Mouse (Mus musculus) lung, embryonic 15.5 days (tissue): ENCODE measurements at regions not wholly inside any gene's neighbourhood (a gene's known extent, or its start where the extent isn't known, plus 50 kb on each side); places are given as distances from the start of the nearest gene placed in this dataset.

Experiments used
- ATAC-seq: fragments of 200-750 bp; cut with Nextera tagmentation; 2 replicates; pipeline ENCODE4 v1.8.0; 2017; ENCODE audit warnings: moderate number of reproducible peaks, borderline replicate concordance; ENCODE audit not compliant: low FRiP score, low TSS enrichment; ENCODE audit errors: extremely low read depth
- H3K27ac ChIP-seq: fragments of 300-500 bp; sonication (generic); 2 replicates; pipeline ENCODE4 v1.5.1; 2015; ENCODE audit warnings: moderate library complexity, mild to moderate bottlenecking, inconsistent platforms
- H3K27me3 ChIP-seq: fragments of 300-500 bp; sonication (generic); 2 replicates; pipeline ENCODE4 v1.6.1; 2015; ENCODE audit warnings: inconsistent platforms
- H3K36me3 ChIP-seq: fragments of 300-500 bp; sonication (generic); 2 replicates; pipeline ENCODE4 v1.6.1; 2015; ENCODE audit warnings: inconsistent platforms
- H3K4me1 ChIP-seq: fragments of 300-500 bp; sonication (generic); 2 replicates; pipeline ENCODE4 v1.6.1; 2015; ENCODE audit warnings: inconsistent platforms
- H3K4me2 ChIP-seq: fragments of 300-500 bp; sonication (generic); 2 replicates; pipeline ENCODE4 v1.6.1; 2015; ENCODE audit warnings: inconsistent platforms, mild to moderate bottlenecking, moderate library complexity
- H3K4me3 ChIP-seq: fragments of 300-500 bp; sonication (generic); 2 replicates; pipeline ENCODE4 v1.5.1; 2015; ENCODE audit warnings: mild to moderate bottlenecking, inconsistent platforms
- H3K9ac ChIP-seq: fragments of 300-500 bp; sonication (generic); 2 replicates; pipeline ENCODE4 v1.6.1; 2015; ENCODE audit warnings: inconsistent platforms
- H3K9me3 ChIP-seq: fragments of 300-500 bp; sonication (generic); 2 replicates; pipeline ENCODE4 v1.6.1; 2016; ENCODE audit warnings: inconsistent platforms
- WGBS: fragments of 180-500 bp; shearing (Covaris S2); methylation state at CpG from one replicate; pipeline ENCODE4 v1.1.7; 2015; 5-methylcytosine and 5-hydroxymethylcytosine counted together

DNA sequence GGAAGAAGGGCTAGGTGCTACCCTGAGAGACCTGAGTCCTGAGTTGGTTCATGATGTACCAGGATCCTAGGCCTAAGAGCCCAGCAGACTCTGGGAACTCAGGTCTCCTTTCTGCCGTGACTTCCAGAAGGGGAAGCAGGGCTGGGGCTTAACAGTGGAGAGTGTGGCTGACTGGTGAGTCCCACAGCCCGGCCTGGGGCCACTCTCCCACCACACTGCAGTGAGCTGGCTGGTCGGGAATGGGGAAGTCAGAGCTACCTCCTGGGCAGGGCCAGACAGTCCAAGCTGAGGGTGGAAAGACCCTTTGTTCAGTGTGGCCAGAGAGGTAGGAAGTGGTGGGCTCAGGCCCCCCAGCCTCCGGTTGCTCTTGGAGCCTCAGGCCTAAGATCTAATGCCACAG, 61.6 kb upstream of the Runx3 start:
- no peaks in the 10 kb centered on the region for H3K36me3 ChIP-seq
- no peak overlapping the region for H3K27ac ChIP-seq
- no peak overlapping the region for H3K9ac ChIP-seq
- no peak overlapping the region for H3K4me2 ChIP-seq
- no peak overlapping the region for H3K4me3 ChIP-seq
- ATAC-seq, result no peak
- WGBS, result 76% methylated on average over 4 of the region's 4 CpGs
- no peaks in the 10 kb centered on the region for H3K27me3 ChIP-seq
- H3K4me1 ChIP-seq, result 0 out of 2 replicates have a peak, but pooled peaks cover 7% of the 10 kb centered on the region
- no peaks in the 10 kb centered on the region for H3K9me3 ChIP-seq

DNA sequence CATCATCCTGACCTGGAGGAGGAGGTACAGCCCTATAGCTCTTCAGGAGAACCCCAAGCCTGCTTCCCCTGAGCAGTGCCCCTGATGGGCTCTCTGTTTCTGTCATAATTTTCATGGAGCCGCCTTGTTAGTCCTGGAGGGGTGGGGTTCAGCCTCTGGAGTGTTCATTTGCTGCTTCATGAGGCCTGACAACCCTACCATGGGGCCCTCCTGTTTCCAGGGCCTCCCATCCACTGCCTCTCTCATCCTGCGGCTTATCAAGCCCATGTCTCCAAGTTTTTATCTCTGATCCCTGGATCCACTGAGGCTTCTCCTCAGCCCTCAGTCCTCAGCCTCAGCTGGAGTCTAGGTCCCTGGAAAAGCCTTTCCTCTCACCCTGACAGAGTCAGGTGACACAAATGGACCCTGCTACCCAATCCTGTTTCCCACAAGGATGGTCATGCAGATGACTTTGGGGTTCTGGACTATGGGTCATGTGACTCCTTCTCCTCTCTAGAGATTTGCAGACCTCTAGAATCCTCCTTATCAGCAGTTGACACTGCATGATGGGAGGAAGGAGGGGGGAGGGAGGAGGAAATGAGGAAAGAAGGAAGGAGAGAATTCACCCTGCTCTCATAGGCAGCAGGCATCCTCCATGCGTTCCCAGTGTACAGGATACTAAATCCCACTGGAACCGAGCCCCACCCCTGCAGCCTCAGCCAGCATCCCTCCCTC, 59.3 kb upstream of the Runx3 start:
- Histone ChIP-seq H3K9me3 (no peaks in the 10 kb centered on the region), H3K36me3 (no peaks in the 10 kb centered on the region), H3K9ac (no peak overlapping the region), H3K4me3 (no peak overlapping the region), H3K4me2 (no peak overlapping the region), H3K4me1 (no peaks in the 10 kb centered on the region), H3K27ac (no peak overlapping the region), H3K27me3 (no peaks in the 10 kb centered on the region)
- ATAC-seq, result no peak
- WGBS, result 39% methylated on average over 4 of the region's 4 CpGs

DNA sequence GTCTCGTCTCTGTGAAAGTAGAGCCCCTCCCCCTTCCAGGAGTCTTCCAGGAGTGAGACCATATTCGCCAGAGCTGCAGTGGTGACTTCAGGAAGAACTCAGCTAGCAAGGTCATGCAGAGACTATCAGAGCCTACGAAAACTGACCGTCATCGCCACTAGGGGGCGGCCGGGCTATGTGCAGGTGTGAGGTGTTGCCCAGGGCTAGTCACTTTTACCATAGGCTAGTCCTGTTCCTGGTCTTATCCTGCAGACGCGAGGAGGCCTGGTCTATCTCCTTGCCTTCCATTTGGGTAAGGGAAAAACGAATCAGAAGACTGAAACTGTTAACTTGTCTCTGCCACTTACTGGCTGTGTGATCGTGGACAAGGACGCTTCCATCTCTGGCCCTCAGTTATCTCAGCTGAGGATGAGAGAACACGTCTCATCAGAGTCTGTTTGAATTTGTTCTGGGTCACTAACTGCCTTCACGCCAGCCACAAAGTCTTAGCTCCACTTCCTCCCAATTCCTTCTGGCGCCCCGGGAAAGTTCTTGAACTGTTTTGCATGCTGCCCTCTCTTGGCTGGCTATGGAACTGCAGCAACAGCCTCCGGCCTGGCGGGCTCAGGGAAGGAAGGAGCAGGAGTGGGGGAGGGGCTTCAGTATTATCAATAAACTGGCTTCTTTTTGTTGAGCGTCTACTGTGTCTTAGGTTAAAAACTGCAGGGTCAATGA, 53.5 kb upstream of the Runx3 start:
- Histone ChIP-seq H3K36me3 (no peaks in the 10 kb centered on the region), H3K9me3 (no peaks in the 10 kb centered on the region), H3K9ac (no peak overlapping the region), H3K27ac (no peak overlapping the region), H3K4me2 (peak overlapping the region; percentile 50), H3K4me3 (0 out of 2 replicates have a peak overlapping the region, but pooled peaks have one; percentile 5), H3K4me1 (peaks cover 9% of the 10 kb centered on the region; the same call in 1 of the 2 replicates), H3K27me3 (no peaks in the 10 kb centered on the region)
- ATAC-seq, result peak; percentile 69; the same call in 1 of the 2 replicates
- 6% methylated on average over 19 of the region's 19 CpGs for WGBS

DNA sequence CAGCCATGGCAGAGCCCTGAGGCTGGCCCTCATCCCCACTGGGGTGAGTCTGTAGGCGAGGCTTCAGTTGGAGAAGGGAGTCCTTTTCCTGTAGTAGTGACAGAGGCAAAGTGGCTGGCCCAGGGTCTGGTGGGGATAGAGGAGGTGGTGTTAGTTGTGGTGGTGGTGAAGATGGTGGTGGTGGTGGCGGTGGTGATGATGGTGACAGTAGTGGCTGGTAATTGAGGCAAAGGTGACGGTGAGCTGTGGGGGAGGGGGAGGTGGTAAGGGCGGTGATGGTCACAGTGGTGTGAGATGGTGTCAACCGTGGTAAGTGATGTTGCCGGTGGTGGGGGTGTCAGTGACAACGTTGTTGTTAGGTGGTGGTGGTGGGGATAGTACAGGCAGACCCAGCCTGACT, 52.6 kb upstream of the Runx3 start:
- Histone ChIP-seq H3K4me3 (no peak overlapping the region), H3K36me3 (no peaks in the 10 kb centered on the region), H3K9me3 (no peaks in the 10 kb centered on the region), H3K27ac (no peak overlapping the region), H3K4me1 (peaks cover 9% of the 10 kb centered on the region; the same call in 1 of the 2 replicates), H3K27me3 (no peaks in the 10 kb centered on the region), H3K9ac (no peak overlapping the region), H3K4me2 (no peak overlapping the region)
- WGBS, result 73% methylated on average over 7 of the region's 7 CpGs
- ATAC-seq, result no peak

DNA sequence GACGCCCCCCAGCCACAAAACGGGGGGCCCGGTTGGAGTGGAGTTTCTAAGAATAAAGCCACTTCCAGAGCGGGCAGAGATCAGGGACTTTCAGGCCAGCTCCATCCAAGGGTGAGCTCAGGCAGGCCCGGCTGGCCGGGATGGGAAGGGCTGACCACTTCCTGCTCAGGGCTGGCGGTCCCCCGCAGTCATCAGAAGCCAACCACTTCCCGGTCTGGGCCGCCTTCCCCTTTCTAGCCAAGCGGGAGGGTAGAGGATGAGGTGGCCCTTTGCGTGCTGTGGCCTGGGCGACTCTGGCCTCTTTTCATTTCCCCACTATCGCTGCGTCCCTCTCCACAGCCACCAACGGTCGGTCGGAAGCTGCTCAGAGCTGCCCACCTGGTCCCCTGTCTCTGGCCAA, 50.6 kb upstream of the Runx3 start:
- ATAC-seq, result no peak

More for the DNA sequence above, 50.6 kb upstream of the Runx3 start:
- Histone ChIP-seq H3K4me3 (no peak overlapping the region), H3K27me3 (no peaks in the 10 kb centered on the region), H3K9ac (no peak overlapping the region), H3K4me1 (peaks cover 9% of the 10 kb centered on the region; the same call in 1 of the 2 replicates), H3K27ac (no peak overlapping the region), H3K36me3 (no peaks in the 10 kb centered on the region), H3K9me3 (no peaks in the 10 kb centered on the region), H3K4me2 (no peak overlapping the region)
- WGBS, result 65% methylated on average over 18 of the region's 18 CpGs
